ENCODE assay signal across 31 mouse cellular contexts in genomic region chr6:115918615-115919014, GRCm38 (mm10). TPM values are rescaled to one million over a fixed set of nuclear protein-coding genes. Genes with fewer than 3 reads are reported as not detected.
DNase-seq lines count a peak whose midpoint lies in the region; ATAC-seq lines count a peak whose summit lies in the region.
"Had no signal": no experiment of that assay in that cellular context is flagged by ENCODE, and none has a peak within 500 bp of the region (broad histone marks: within the 10 kb centered on the region; RNA-seq: fewer than 3 reads in every experiment).

No protein-coding gene starts in this region.

- peaks cover 37% of the 10 kb centered on the region for H3K36me3 ChIP-seq in forebrain, embryonic 10.5 days (replicated peaks)
- peaks cover 11% of the 10 kb centered on the region; the same call in 1 of the 2 replicates for H3K36me3 ChIP-seq in forebrain, embryonic 13.5 days (ENCODE audit: poor library complexity, severe bottlenecking)
- H3K36me3 ChIP-seq in hindbrain, embryonic 10.5 days, result peaks cover 44% of the 10 kb centered on the region
- H3K36me3 ChIP-seq in hindbrain, embryonic 12.5 days, result peaks cover 27% of the 10 kb centered on the region; the same call in 1 of the 2 replicates
- peaks cover 25% of the 10 kb centered on the region for H3K36me3 ChIP-seq in midbrain, embryonic 10.5 days
- no peaks in the 10 kb centered on the region for H3K36me3 ChIP-seq in midbrain, embryonic 15.5 days (replicated peaks)
- H3K36me3 ChIP-seq: forebrain, embryonic 15.5 days; intestine, embryonic 15.5 days had no signal

- H3K9me3 ChIP-seq in forebrain, embryonic 10.5 days, result no peaks in the 10 kb centered on the region
- no peaks in the 10 kb centered on the region for H3K9me3 ChIP-seq in forebrain, embryonic 13.5 days (replicated peaks)
- no peaks in the 10 kb centered on the region for H3K9me3 ChIP-seq in hindbrain, embryonic 10.5 days
- H3K9me3 ChIP-seq in hindbrain, embryonic 12.5 days (replicated peaks), result no peaks in the 10 kb centered on the region
- no peaks in the 10 kb centered on the region for H3K9me3 ChIP-seq in midbrain, embryonic 10.5 days (replicated peaks)
- no peaks in the 10 kb centered on the region for H3K9me3 ChIP-seq in midbrain, embryonic 15.5 days
- H3K9me3 ChIP-seq: forebrain, embryonic 15.5 days; hindbrain, embryonic 13.5 days; intestine, embryonic 15.5 days had no signal

- H3K4me1 ChIP-seq in forebrain, embryonic 10.5 days, result no peaks in the 10 kb centered on the region; the same call in 1 of the 2 replicates
- H3K4me1 ChIP-seq in forebrain, embryonic 13.5 days, result peaks cover 31% of the 10 kb centered on the region
- 0 out of 2 replicates have a peak, but pooled peaks cover 10% of the 10 kb centered on the region for H3K4me1 ChIP-seq in hindbrain, embryonic 10.5 days (replicated peaks)
- H3K4me1 ChIP-seq in hindbrain, embryonic 12.5 days, result 0 out of 2 replicates have a peak, but pooled peaks cover 9% of the 10 kb centered on the region
- no peaks in the 10 kb centered on the region for H3K4me1 ChIP-seq in midbrain, embryonic 10.5 days
- peaks cover 6% of the 10 kb centered on the region for H3K4me1 ChIP-seq in midbrain, embryonic 15.5 days
- H3K4me1 ChIP-seq: intestine, embryonic 15.5 days had no signal

- no peak for ATAC-seq in forebrain, embryonic 13.5 days
- ATAC-seq in hindbrain, embryonic 12.5 days (ENCODE audit: low FRiP score), result no peak
- no peak for ATAC-seq in midbrain, embryonic 15.5 days (replicated peaks)
- peak; percentile 62 for ATAC-seq in megakaryocyte-erythroid progenitor cell, adult 5-6 weeks (replicated peaks; ENCODE audit: low FRiP score, low TSS enrichment, poor library complexity, severe bottlenecking)
- ATAC-seq: forebrain, embryonic 15.5 days; hindbrain, embryonic 16.5 days; intestine, embryonic 15.5 days had no signal

- DNase-seq in forebrain, embryonic 10.5 days (ENCODE audit: extremely low spot score, low spot score), result no peak
- DNase-seq in hindbrain, embryonic 10.5 days (ENCODE audit: low spot score), result no peak
- DNase-seq in midbrain, embryonic 10.5 days (ENCODE audit: low spot score), result no peak
- no peak for DNase-seq in cerebellum, adult 18-20 months
- DNase-seq: adrenal gland, adult 2 months; adrenal gland, postnatal 14 days; cerebellum, adult 11 months; cerebellum, adult 8-10 months; cerebellum, postnatal 10 days; cerebellum, postnatal 36 days; embryo, embryonic 11 days; gastrocnemius, postnatal 25 days; heart, adult 18-20 months; heart, postnatal 4 days had no signal

- no peak overlapping the region for H3K4me2 ChIP-seq in forebrain, embryonic 13.5 days
- no peak overlapping the region for H3K4me2 ChIP-seq in hindbrain, embryonic 12.5 days (replicated peaks)
- no peak overlapping the region for H3K4me2 ChIP-seq in midbrain, embryonic 15.5 days
- H3K4me2 ChIP-seq: forebrain, embryonic 15.5 days; hindbrain, embryonic 13.5 days; intestine, embryonic 15.5 days had no signal

- 95% methylated on average over 1 of the region's 1 CpGs for WGBS in forebrain, embryonic 10.5 days
- WGBS in forebrain, embryonic 13.5 days, result 81% methylated on average over 1 of the region's 1 CpGs
- 83% methylated on average over 1 of the region's 1 CpGs for WGBS in hindbrain, embryonic 10.5 days
- 86% methylated on average over 1 of the region's 1 CpGs for WGBS in hindbrain, embryonic 12.5 days
- WGBS in midbrain, embryonic 10.5 days, result 74% methylated on average over 1 of the region's 1 CpGs
- 90% methylated on average over 1 of the region's 1 CpGs for WGBS in midbrain, embryonic 15.5 days

- H3K4me3 ChIP-seq in forebrain, embryonic 10.5 days, result no peak overlapping the region
- no peak overlapping the region for H3K4me3 ChIP-seq in forebrain, embryonic 13.5 days
- no peak overlapping the region for H3K4me3 ChIP-seq in hindbrain, embryonic 10.5 days
- H3K4me3 ChIP-seq in hindbrain, embryonic 12.5 days, result no peak overlapping the region
- H3K4me3 ChIP-seq in midbrain, embryonic 10.5 days, result no peak overlapping the region
- H3K4me3 ChIP-seq in midbrain, embryonic 15.5 days, result no peak overlapping the region
- H3K4me3 ChIP-seq: forebrain, embryonic 15.5 days; hindbrain, embryonic 13.5 days; intestine, embryonic 15.5 days had no signal

- peak overlapping the region; percentile 44; the same call in 1 of the 2 replicates for H3K27ac ChIP-seq in forebrain, embryonic 10.5 days
- H3K27ac ChIP-seq in forebrain, embryonic 13.5 days, result no peak overlapping the region
- peak overlapping the region; percentile 53; the same call in 1 of the 2 replicates for H3K27ac ChIP-seq in hindbrain, embryonic 10.5 days
- H3K27ac ChIP-seq in hindbrain, embryonic 12.5 days, result no peak overlapping the region
- H3K27ac ChIP-seq in midbrain, embryonic 10.5 days (replicated peaks), result 0 out of 2 replicates have a peak overlapping the region, but pooled peaks have one; percentile 17
- no peak overlapping the region for H3K27ac ChIP-seq in midbrain, embryonic 15.5 days
- H3K27ac ChIP-seq: forebrain, embryonic 15.5 days; hindbrain, embryonic 13.5 days; intestine, embryonic 15.5 days had no signal

- H3K27me3 ChIP-seq in forebrain, embryonic 10.5 days (ENCODE audit: poor library complexity, severe bottlenecking), result no peaks in the 10 kb centered on the region
- H3K27me3 ChIP-seq in forebrain, embryonic 13.5 days, result no peaks in the 10 kb centered on the region
- no peaks in the 10 kb centered on the region for H3K27me3 ChIP-seq in hindbrain, embryonic 10.5 days (ENCODE audit: insufficient read depth, poor library complexity, severe bottlenecking)
- H3K27me3 ChIP-seq in hindbrain, embryonic 12.5 days, result no peaks in the 10 kb centered on the region
- H3K27me3 ChIP-seq in midbrain, embryonic 10.5 days (ENCODE audit: low read depth, poor library complexity, severe bottlenecking), result no peaks in the 10 kb centered on the region
- no peaks in the 10 kb centered on the region for H3K27me3 ChIP-seq in midbrain, embryonic 15.5 days (replicated peaks)
- H3K27me3 ChIP-seq: forebrain, embryonic 15.5 days; hindbrain, embryonic 13.5 days; intestine, embryonic 15.5 days had no signal

- no peak overlapping the region for H3K9ac ChIP-seq in forebrain, embryonic 13.5 days
- no peak overlapping the region for H3K9ac ChIP-seq in hindbrain, embryonic 12.5 days
- no peak overlapping the region for H3K9ac ChIP-seq in midbrain, embryonic 15.5 days
- H3K9ac ChIP-seq: forebrain, embryonic 15.5 days; hindbrain, embryonic 13.5 days; intestine, embryonic 15.5 days had no signal

RNA-seq across cellular contexts. Expression of gene Rho, which starts 12.9 kb away (rescaled TPM):
- 0.06 and 0.10 TPM in 2 replicates for polyA plus RNA-seq in forebrain, embryonic 10.5 days (2016; fragmentation: Nextera tagmentation; extraction: Ambion mirVana)
- polyA plus RNA-seq in forebrain, embryonic 13.5 days (2015; fragmentation: Nextera tagmentation; extraction: Ambion mirVana), result 0.10 and 0.17 TPM in 2 replicates
- 0.20 and 0.37 TPM in 2 replicates for polyA plus RNA-seq in hindbrain, embryonic 10.5 days (2016; fragmentation: Nextera tagmentation; extraction: Ambion mirVana)
- polyA plus RNA-seq in hindbrain, embryonic 12.5 days (2016; fragmentation: Nextera tagmentation; extraction: Ambion mirVana), result 0.16 and 0.19 TPM in 2 replicates
- 0.17 and 0.20 TPM in 2 replicates for polyA plus RNA-seq in midbrain, embryonic 10.5 days (2016; fragmentation: Nextera tagmentation; extraction: Ambion mirVana)
- 0.18 and 0.49 TPM in 2 replicates for polyA plus RNA-seq in midbrain, embryonic 15.5 days (2015; fragmentation: Nextera tagmentation; extraction: Ambion mirVana)
- not detected in 2 replicates for total RNA-seq in megakaryocyte-erythroid progenitor cell, adult 5-6 weeks (2014; fragmentation: Nextera tagmentation)
- total RNA-seq in megakaryocyte-erythroid progenitor cell, adult 5-6 weeks (2017), result not detected in 2 replicates
- total RNA-seq: gastrocnemius, adult 8-10 months; heart, adult 18-20 months had no signal
- polyA plus RNA-seq: heart, embryonic 14.5 days; heart, postnatal 0 days had no signal

RNA-seq across cellular contexts. Expression of gene H1foo, which starts 26.1 kb away (rescaled TPM):
- polyA plus RNA-seq in forebrain, embryonic 10.5 days (2016; fragmentation: Nextera tagmentation; extraction: Ambion mirVana), result not detected in 2 replicates
- not detected in 2 replicates for polyA plus RNA-seq in forebrain, embryonic 13.5 days (2015; fragmentation: Nextera tagmentation; extraction: Ambion mirVana)
- not detected in 2 replicates for polyA plus RNA-seq in hindbrain, embryonic 10.5 days (2016; fragmentation: Nextera tagmentation; extraction: Ambion mirVana)
- polyA plus RNA-seq in hindbrain, embryonic 12.5 days (2016; fragmentation: Nextera tagmentation; extraction: Ambion mirVana), result not detected in 2 replicates
- polyA plus RNA-seq in midbrain, embryonic 10.5 days (2016; fragmentation: Nextera tagmentation; extraction: Ambion mirVana), result not detected in 2 replicates
- polyA plus RNA-seq in midbrain, embryonic 15.5 days (2015; fragmentation: Nextera tagmentation; extraction: Ambion mirVana), result not detected in 2 replicates
- total RNA-seq in megakaryocyte-erythroid progenitor cell, adult 5-6 weeks (2014; fragmentation: Nextera tagmentation), result not detected in 2 replicates
- total RNA-seq in megakaryocyte-erythroid progenitor cell, adult 5-6 weeks (2017), result not detected in 2 replicates
- total RNA-seq: adrenal gland, adult 2 months; adrenal gland, postnatal 14 days; adrenal gland, postnatal 4 days; ES-E14; gastrocnemius, adult 8-10 months; gastrocnemius, postnatal 25 days; heart, adult 18-20 months; heart, postnatal 4 days had no signal
- polyA plus RNA-seq: adrenal gland, adult 2 months; cortical plate, adult 2 months; embryonic facial prominence, embryonic 11.5 days; embryonic facial prominence, embryonic 14.5 days; forebrain, embryonic 11.5 days; forebrain, embryonic 15.5 days; heart, embryonic 14.5 days; heart, postnatal 0 days; hindbrain, embryonic 13.5 days; hindbrain, embryonic 16.5 days; intestine, embryonic 15.5 days had no signal

Comparison
In these comparisons a context has a peak if more than half of its experiments do, and no peak if none do; other contexts are left out.
1. H3K27ac ChIP-seq: peak in forebrain, embryonic 10.5 days (single experiment), hindbrain, embryonic 10.5 days (single experiment) and midbrain, embryonic 10.5 days (single experiment); none in forebrain, embryonic 13.5 days (single experiment), hindbrain, embryonic 12.5 days (single experiment) and midbrain, embryonic 15.5 days (single experiment).